Mouse (Mus musculus) MN1 (cell line): ENCODE measurements around the gene Ptpa.
"Not testable (repeated sequence)": the region's sequence is repeated elsewhere in the genome, so short reads cannot be mapped to it uniquely, and the experiment has no call there.

ENCODE experiments used
- DNase-seq: peaks from one replicate; pipeline ENCODE4 v3.0.0-alpha.2; 2016; ENCODE audit warnings: low spot score

The Ptpa gene

GRCm38 (mm10) chr2:30402351-30402826 lies 13.4 kb upstream of the Ptpa start:
- no peak for DNase-seq

- no peak for DNase-seq
Measured at GRCm38 (mm10) chr2:30402843-30403242, 13.0 kb upstream of the Ptpa start.

- no peak for DNase-seq
Measured at GRCm38 (mm10) chr2:30403870-30404269, 12.0 kb upstream of the Ptpa start.

- no peak for DNase-seq
Measured at GRCm38 (mm10) chr2:30407221-30407620, 8.6 kb upstream of the Ptpa start.

- no peak for DNase-seq
Measured at GRCm38 (mm10) chr2:30407778-30408177, 8.1 kb upstream of the Ptpa start.

- DNase-seq, result no peak
Measured at GRCm38 (mm10) chr2:30408452-30409100, 7.3 kb upstream of the Ptpa start.

GRCm38 (mm10) chr2:30409454-30410176 lies 6.2 kb upstream of the Ptpa start:
- no peak for DNase-seq

- DNase-seq, result no peak
Measured at GRCm38 (mm10) chr2:30413038-30413973, 2.5 kb upstream of the Ptpa start.

GRCm38 (mm10) chr2:30414101-30414500 lies 1.7 kb upstream of the Ptpa start:
- DNase-seq, result no peak

GRCm38 (mm10) chr2:30414681-30415080 lies 1.2 kb upstream of the Ptpa start:
- no peak for DNase-seq

GRCm38 (mm10) chr2:30415157-30415935 lies 493 bp upstream of the Ptpa start, which contains the start of gene Crat:
Gene Crat, minus strand, starts transcription at chr2:30415813.
- peak; percentile 93 for DNase-seq

- no peak for DNase-seq
Measured at GRCm38 (mm10) chr2:30416649-30416965, 768 bp downstream of the Ptpa start.

GRCm38 (mm10) chr2:30417154-30417553 lies 1.3 kb downstream of the Ptpa start:
- DNase-seq, result not testable (repeated sequence)

- DNase-seq, result no peak
Measured at GRCm38 (mm10) chr2:30417595-30418165, 1.8 kb downstream of the Ptpa start.

GRCm38 (mm10) chr2:30418259-30418658 lies 2.4 kb downstream of the Ptpa start:
- no peak for DNase-seq

- no peak for DNase-seq
Measured at GRCm38 (mm10) chr2:30419112-30419511, 3.3 kb downstream of the Ptpa start.

GRCm38 (mm10) chr2:30421432-30421831 lies 5.6 kb downstream of the Ptpa start:
- DNase-seq, result no peak

- DNase-seq, result peak; percentile 55
Measured at GRCm38 (mm10) chr2:30429156-30429555, 13.3 kb downstream of the Ptpa start.

GRCm38 (mm10) chr2:30435326-30436155 lies 19.7 kb downstream of the Ptpa start:
- DNase-seq, result peak; percentile 87

GRCm38 (mm10) chr2:30436156-30436545 lies 20.3 kb downstream of the Ptpa start:
- no peak for DNase-seq
